Mouse (Mus musculus): ENCODE measurements around the gene Pakap.

GRCm38 (mm10) chr4:57854181-57854580 lies 286.2 kb downstream of the Pakap start:
- no peak for TF ChIP-seq CTCF (IDR thresholded peaks at IDR 0.05; ENCODE audit: low read depth)
- no peak for TF ChIP-seq EP300 (IDR thresholded peaks at IDR 0.05; ENCODE audit: low read depth)

All from liver, embryonic 14.5 days (tissue).